Mouse (Mus musculus) 416B (cell line): Measurements from ENCODE around the gene Akap5.

Experiments used
- DNase-seq: peaks from one replicate; pipeline ENCODE4 v3.0.0; 2011; ENCODE audit warnings: low read depth

Gene Akap5

GRCm38 (mm10) chr12:76369206-76369977 is 44.7 kb downstream of the Akap5 start, which contains the start of gene Zbtb25:
Gene Zbtb25 (minus strand): TSS chr12:76369602.
- DNase-seq, result peak; percentile 78

GRCm38 (mm10) chr12:76369978-76370830 is 45.5 kb downstream of the Akap5 start, which contains the start of gene Zbtb1:
Gene Zbtb1 (plus strand): TSS chr12:76370266.
- DNase-seq, result peak; percentile 84

GRCm38 (mm10) chr12:76370831-76371571 is 46.3 kb downstream of the Akap5 start:
- DNase-seq, result peak; percentile 81

- DNase-seq, result no peak
Measured at GRCm38 (mm10) chr12:76372046-76372445, 47.4 kb downstream of the Akap5 start.

GRCm38 (mm10) chr12:76372881-76373818 is 48.5 kb downstream of the Akap5 start:
- peak; percentile 56 for DNase-seq

GRCm38 (mm10) chr12:76373991-76374390 is 49.3 kb downstream of the Akap5 start:
- no peak for DNase-seq

GRCm38 (mm10) chr12:76374911-76375310 is 50.2 kb downstream of the Akap5 start:
- no peak for DNase-seq

GRCm38 (mm10) chr12:76375506-76375905 is 50.8 kb downstream of the Akap5 start:
- DNase-seq, result peak; percentile 62

- DNase-seq, result peak; percentile 67
Measured at GRCm38 (mm10) chr12:76376649-76377048, 52.0 kb downstream of the Akap5 start.

- peak; percentile 33 for DNase-seq
Measured at GRCm38 (mm10) chr12:76377059-76377458, 52.4 kb downstream of the Akap5 start.

- DNase-seq, result peak; percentile 34
Measured at GRCm38 (mm10) chr12:76377726-76378125, 53.0 kb downstream of the Akap5 start.

- DNase-seq, result peak; percentile 72
Measured at GRCm38 (mm10) chr12:76378556-76378955, 53.9 kb downstream of the Akap5 start.

- no peak for DNase-seq
Measured at GRCm38 (mm10) chr12:76380151-76380550, 55.5 kb downstream of the Akap5 start.
